Mouse (Mus musculus) MEL (cell line): Measurements from ENCODE around the gene Syt9. TPM values are rescaled to one million over a fixed set of nuclear protein-coding genes. Genes with fewer than 3 reads are reported as not detected.

Experiments
- DNase-seq: peaks from one replicate; pipeline ENCODE4 v3.0.0; 2011; ENCODE audit warnings: low read depth, low spot score
- H3K27ac ChIP-seq: 2 replicates; pipeline ENCODE4 v1.5.1; 2012; ENCODE audit warnings: low read depth, mild to moderate bottlenecking, control low read depth, low read length, moderate library complexity; ENCODE audit not compliant: control insufficient read depth
- H3K27me3 ChIP-seq, 2 experiments: fragments of 150-350 bp in 1 of 2; sonication (generic) in 1 of 2; 2 replicates each; pipeline ENCODE4 v1.6.1; 2012; ENCODE audit warnings: low read length in 2 of 2, mild to moderate bottlenecking in 2 of 2, improper control_type of control experiment in 1 of 2, moderate library complexity in 1 of 2; ENCODE audit not compliant: insufficient read depth in 2 of 2, control insufficient read depth in 1 of 2
- H3K36me3 ChIP-seq, 2 experiments: 2 replicates each; pipeline ENCODE4 v1.6.1; 2012 to 2014; ENCODE audit warnings: low read length in 2 of 2, improper control_type of control experiment in 1 of 2, inconsistent platforms in 1 of 2, mild to moderate bottlenecking in 1 of 2; ENCODE audit not compliant: insufficient read depth in 2 of 2, control insufficient read depth in 1 of 2
- H3K4me1 ChIP-seq, 2 experiments: fragments of 150-350 bp in 1 of 2; sonication (generic) in 1 of 2; 2 replicates each; pipeline ENCODE4 v1.6.1; 2012; ENCODE audit warnings: low read length in 2 of 2, improper control_type of control experiment in 1 of 2, mild to moderate bottlenecking in 1 of 2; ENCODE audit not compliant: insufficient read depth in 2 of 2, control insufficient read depth in 1 of 2
- H3K4me3 ChIP-seq, 2 experiments: fragments of 150-350 bp in 1 of 2; sonication (generic) in 1 of 2; 2 replicates each; pipeline ENCODE4 v1.5.1; 2012; ENCODE audit warnings: low read depth in 2 of 2, low read length in 2 of 2, mild to moderate bottlenecking in 2 of 2, moderate library complexity in 2 of 2, control low read depth in 1 of 2, improper control_type of control experiment in 1 of 2; ENCODE audit not compliant: control insufficient read depth in 1 of 2, insufficient read depth in 1 of 2
- H3K79me2 ChIP-seq: 2 replicates; pipeline ENCODE4 v1.6.1; 2012; ENCODE audit warnings: mild to moderate bottlenecking, low read length, moderate library complexity; ENCODE audit not compliant: control insufficient read depth, poor library complexity, insufficient read depth
- H3K9ac ChIP-seq: 2 replicates; pipeline ENCODE4 v1.6.1; 2012; ENCODE audit warnings: low read depth, mild to moderate bottlenecking, control low read depth, low read length, moderate library complexity; ENCODE audit not compliant: control insufficient read depth, poor library complexity, severe bottlenecking
- H3K9me3 ChIP-seq: fragments of 150-350 bp; sonication (generic); replicated peaks from 2 replicates; pipeline ENCODE4 v1.6.1; 2012; ENCODE audit warnings: mild to moderate bottlenecking, low read length, improper control_type of control experiment, moderate library complexity; ENCODE audit not compliant: insufficient read depth
- BHLHE40 ChIP-seq: IDR thresholded peaks from 2 replicates; pipeline ENCODE4 v1.6.1; 2012; ENCODE audit warnings: low read depth, mild to moderate bottlenecking, inconsistent platforms, low read length, improper control_type of control experiment, borderline replicate concordance
- CHD2 ChIP-seq: IDR thresholded peaks from 2 replicates; pipeline ENCODE4 v1.6.1; 2011; ENCODE audit warnings: low read length, improper control_type of control experiment
- E2F4 ChIP-seq: IDR thresholded peaks from 2 replicates; pipeline ENCODE4 v1.6.1; 2011; ENCODE audit warnings: low read depth, low read length, improper control_type of control experiment, borderline replicate concordance
- ELF1 ChIP-seq: IDR thresholded peaks from 2 replicates; pipeline ENCODE4 v1.6.1; 2014; ENCODE audit warnings: low read depth, mild to moderate bottlenecking, inconsistent platforms, low read length, improper control_type of control experiment, moderate library complexity
- EP300 ChIP-seq, 2 experiments: IDR thresholded peaks; 2 replicates each; pipeline ENCODE4 v1.6.1; 2011; ENCODE audit warnings: improper control_type of control experiment in 2 of 2, low read length in 2 of 2, low read depth in 1 of 2, mild to moderate bottlenecking in 1 of 2
- ETS1 ChIP-seq: IDR thresholded peaks from 2 replicates; pipeline ENCODE4 v1.6.1; 2012; ENCODE audit warnings: low read depth, mild to moderate bottlenecking, inconsistent platforms, low read length, improper control_type of control experiment, moderate library complexity
- GABPA ChIP-seq: IDR thresholded peaks from 2 replicates; pipeline ENCODE4 v1.6.1; 2012; ENCODE audit warnings: low read depth, mild to moderate bottlenecking, inconsistent platforms, low read length, improper control_type of control experiment, moderate library complexity
- HCFC1 ChIP-seq: IDR thresholded peaks from 2 replicates; pipeline ENCODE4 v1.6.1; 2012; ENCODE audit warnings: low read depth, mild to moderate bottlenecking, inconsistent platforms, low read length, improper control_type of control experiment, moderate library complexity
- KAT2A ChIP-seq: conservative IDR thresholded peaks from 2 replicates; pipeline ENCODE4 v1.6.1; 2012; ENCODE audit warnings: low read depth, low read length, improper control_type of control experiment, inconsistent platforms
- MAFK ChIP-seq: IDR thresholded peaks from 2 replicates; pipeline ENCODE4 v1.6.1; 2011; ENCODE audit warnings: low read depth, mild to moderate bottlenecking, low read length, improper control_type of control experiment, borderline replicate concordance
- MAZ ChIP-seq: IDR thresholded peaks from 2 replicates; pipeline ENCODE4 v1.6.1; 2012; ENCODE audit warnings: low read depth, mild to moderate bottlenecking, inconsistent platforms, low read length, improper control_type of control experiment
- MEF2A ChIP-seq: IDR thresholded peaks from 2 replicates; pipeline ENCODE4 v1.6.1; 2014; ENCODE audit warnings: low read depth, mild to moderate bottlenecking, inconsistent platforms, low read length, improper control_type of control experiment; ENCODE audit not compliant: poor library complexity, insufficient replicate concordance, severe bottlenecking; ENCODE audit errors: extremely low read depth
- MXI1 ChIP-seq: IDR thresholded peaks from 2 replicates; pipeline ENCODE4 v1.6.1; 2011; ENCODE audit warnings: mild to moderate bottlenecking, low read depth, low read length, improper control_type of control experiment
- POLR2AphosphoS2 ChIP-seq: IDR thresholded peaks from 2 replicates; pipeline ENCODE4 v1.6.1; 2011; ENCODE audit warnings: low read length, improper control_type of control experiment
- POLR2AphosphoS5 ChIP-seq: IDR thresholded peaks from 2 replicates; pipeline ENCODE4 v1.6.1; 2012; ENCODE audit warnings: low read depth, borderline replicate concordance, mild to moderate bottlenecking, inconsistent platforms, low read length, moderate library complexity, mixed read lengths
- RAD21 ChIP-seq: IDR thresholded peaks from 2 replicates; pipeline ENCODE4 v1.6.1; 2011; ENCODE audit warnings: mild to moderate bottlenecking, low read depth, low read length, improper control_type of control experiment
- RCOR1 ChIP-seq: IDR thresholded peaks from 2 replicates; pipeline ENCODE4 v1.6.1; 2012; ENCODE audit warnings: low read depth, mild to moderate bottlenecking, inconsistent platforms, low read length, improper control_type of control experiment
- SIN3A ChIP-seq: IDR thresholded peaks from 2 replicates; pipeline ENCODE4 v1.6.1; 2012; ENCODE audit warnings: low read length, improper control_type of control experiment, inconsistent platforms
- TBP ChIP-seq: IDR thresholded peaks from 2 replicates; pipeline ENCODE4 v1.8.0; 2011; ENCODE audit warnings: low read depth, low read length, improper control_type of control experiment
- TCF12 ChIP-seq: IDR thresholded peaks from 2 replicates; pipeline ENCODE4 v1.6.1; 2014; ENCODE audit warnings: low read depth, mild to moderate bottlenecking, inconsistent platforms, low read length, improper control_type of control experiment, moderate library complexity
- UBTF ChIP-seq: IDR thresholded peaks from 2 replicates; pipeline ENCODE4 v1.6.1; 2012; ENCODE audit warnings: low read depth, mild to moderate bottlenecking, inconsistent platforms, low read length, improper control_type of control experiment, moderate library complexity, borderline replicate concordance; ENCODE audit not compliant: insufficient read depth
- USF1 ChIP-seq: IDR thresholded peaks from 2 replicates; pipeline ENCODE4 v1.6.1; 2014; ENCODE audit warnings: low read depth, mild to moderate bottlenecking, inconsistent platforms, low read length, improper control_type of control experiment, moderate library complexity
- USF2 ChIP-seq, 2 experiments: IDR thresholded peaks; 2 replicates each; pipeline ENCODE4 v1.6.1; 2011 to 2012; ENCODE audit warnings: improper control_type of control experiment in 2 of 2, low read length in 2 of 2, borderline replicate concordance in 1 of 2, inconsistent platforms in 1 of 2, low read depth in 1 of 2, mild to moderate bottlenecking in 1 of 2; ENCODE audit not compliant: insufficient read depth in 1 of 2
- ZNF384 ChIP-seq: IDR thresholded peaks from 2 replicates; pipeline ENCODE4 v1.6.1; 2012; ENCODE audit warnings: low read depth, mild to moderate bottlenecking, inconsistent platforms, low read length, improper control_type of control experiment
- polyA plus RNA-seq, 2 experiments: library from polyadenylated mRNA; stranded (reverse) in 1 of 2; unstranded in 1 of 2; fragments of >175 nt in 1 of 2; fragments of >200 nt in 1 of 2; gene quantifications; 2 replicates each; pipeline versions ENCODE4 v1.2.1 to v1.2.4; 2012; ENCODE audit warnings: low replicate concordance in 2 of 2, low read depth in 1 of 2; ENCODE audit not compliant: insufficient read length in 2 of 2, insufficient read depth in 1 of 2, missing spikeins in 1 of 2
- total RNA-seq: library from RNA; depleted of rRNA; stranded (reverse); fragments of 300-350 nt; gene quantifications from 2 replicates; pipeline ENCODE4 v1.2.3, GENCODE M21; 2012; rRNA removed

Syt9 gene
- not detected in 2 replicates for total RNA-seq
- polyA plus RNA-seq, result not detected

GRCm38 (mm10) chr7:107370232-107371125, at the start of gene Syt9:
TSS of gene Syt9 (plus strand) at chr7:107370728.
- H3K27me3 ChIP-seq, result no peaks in the 10 kb centered on the region

DNA sequence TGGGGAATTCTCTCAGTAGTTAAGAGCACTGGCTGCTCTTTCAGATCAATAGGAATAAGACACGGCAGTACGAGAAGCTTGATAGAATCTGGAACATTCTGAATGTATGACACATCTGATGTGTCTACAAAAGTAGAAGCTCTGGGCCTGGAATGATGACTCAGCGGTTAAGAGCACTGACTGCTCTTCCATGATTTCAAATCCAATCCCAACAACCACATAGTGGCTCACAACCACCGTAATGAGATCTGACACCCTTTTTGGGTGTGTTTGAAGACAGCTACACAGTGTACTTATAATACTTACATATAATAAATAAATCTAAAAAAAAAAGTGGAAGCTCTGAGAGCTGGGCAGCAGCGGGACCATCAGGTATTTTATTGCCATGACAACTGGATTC, 31.5 kb upstream of the Syt9 start:
- no peak overlapping the region for H3K9ac ChIP-seq
- no peaks in the 10 kb centered on the region for H3K36me3 ChIP-seq
- H3K27ac ChIP-seq, result no peak overlapping the region
- H3K79me2 ChIP-seq, result no peaks in the 10 kb centered on the region
- no peaks in the 10 kb centered on the region for H3K27me3 ChIP-seq
- no peaks in the 10 kb centered on the region for H3K9me3 ChIP-seq
- TF ChIP-seq EP300 (IDR thresholded peaks at IDR 0.05; ENCODE audit: low read depth in 1 of 2, low read length in 2 of 2) (no peak), USF1 (no peak), TCF12 (no peak), MAZ (no peak), MXI1 (no peak), MAFK (no peak), MEF2A (no peak), POLR2AphosphoS5 (no peak), SIN3A (no peak), KAT2A (no peak), HCFC1 (no peak), USF2 (IDR thresholded peaks at IDR 0.05; ENCODE audit: borderline replicate concordance in 1 of 2, insufficient read depth in 1 of 2, low read depth in 1 of 2, low read length in 2 of 2) (no peak), RAD21 (no peak), ZNF384 (no peak), POLR2AphosphoS2 (no peak), UBTF (no peak)
- DNase-seq, result no peak
- no peak overlapping the region for H3K4me3 ChIP-seq
- no peaks in the 10 kb centered on the region for H3K4me1 ChIP-seq

More at GRCm38 (mm10) chr7:107370232-107371125, at the start of gene Syt9:
- Histone ChIP-seq H3K79me2 (no peaks in the 10 kb centered on the region), H3K4me1 (no peaks in the 10 kb centered on the region), H3K36me3 (no peaks in the 10 kb centered on the region), H3K9ac (no peak within 1 kb of the TSS), H3K27ac (no peak within 1 kb of the TSS), H3K9me3 (no peaks in the 10 kb centered on the region), H3K4me3 (no peak within 1 kb of the TSS)
- DNase-seq, result no peak
- no peak for TF ChIP-seq RCOR1
- TF ChIP-seq USF1, result no peak
- TF ChIP-seq UBTF, result no peak
- TF ChIP-seq MXI1, result no peak
- no peak for TF ChIP-seq E2F4
- TF ChIP-seq TCF12, result no peak
- TF ChIP-seq GABPA, result no peak
- TF ChIP-seq CHD2, result no peak
- no peak for TF ChIP-seq TBP
- TF ChIP-seq POLR2AphosphoS5, result no peak
- TF ChIP-seq ELF1, result no peak
- TF ChIP-seq BHLHE40, result no peak
- no peak for TF ChIP-seq ETS1
